Mouse (Mus musculus) B cell, adult 62 days (primary cell): ENCODE measurements around the gene Klc4. TPM values are rescaled to one million over a fixed set of nuclear protein-coding genes. Genes with fewer than 3 reads are reported as not detected.

Source experiments
- total RNA-seq: library from RNA; stranded (reverse); gene quantifications from 4 replicates; pipeline ENCODE4 v1.2.4, GENCODE M21; 2023

The Klc4 gene
- total RNA-seq, result 20.6 to 24.1 TPM (median 21.7 TPM) in 4 replicates

GRCm38 (mm10) chr17:46645561-46646321 lies at the start of gene Klc4, which contains the start of gene Mrpl2:
TSS of gene Klc4 (minus strand) at chr17:46646022.
TSS of gene Mrpl2 (plus strand) at chr17:46646229.

DNA sequence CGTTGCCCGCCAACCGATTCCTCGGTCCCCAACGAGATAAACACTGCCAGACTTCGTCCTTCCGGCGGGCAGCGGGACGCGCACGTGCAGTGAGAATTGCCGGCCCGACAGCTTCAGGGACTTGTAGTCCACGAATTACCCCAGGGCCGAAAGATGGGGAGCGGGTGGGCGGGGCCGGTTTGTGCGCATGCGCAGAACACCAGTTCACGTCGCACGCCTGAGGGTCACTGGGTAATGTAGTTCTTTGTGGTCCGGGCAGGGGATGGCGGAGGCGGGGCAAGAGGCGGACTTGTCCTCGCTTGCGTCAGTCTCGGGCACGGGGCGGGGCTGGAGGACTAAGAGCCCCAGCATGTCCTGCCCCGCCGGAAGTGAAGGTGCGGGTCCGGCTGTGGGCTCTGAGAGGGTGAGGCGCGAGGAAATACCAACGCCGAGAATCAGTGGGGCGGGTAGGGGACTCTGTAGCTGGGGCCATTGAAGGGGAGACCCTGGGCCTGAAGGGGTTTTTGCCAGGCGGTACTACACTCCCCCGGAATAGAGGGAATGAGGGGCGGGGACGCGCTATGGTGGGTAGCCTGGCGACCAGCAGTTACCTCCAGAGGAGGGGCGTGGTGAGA lies 35.0 kb upstream of the Klc4 start, which contains the start of gene Klhdc3:
TSS of gene Klhdc3 (minus strand) at position 155 of the 614 bp plus-strand sequence.

DNA sequence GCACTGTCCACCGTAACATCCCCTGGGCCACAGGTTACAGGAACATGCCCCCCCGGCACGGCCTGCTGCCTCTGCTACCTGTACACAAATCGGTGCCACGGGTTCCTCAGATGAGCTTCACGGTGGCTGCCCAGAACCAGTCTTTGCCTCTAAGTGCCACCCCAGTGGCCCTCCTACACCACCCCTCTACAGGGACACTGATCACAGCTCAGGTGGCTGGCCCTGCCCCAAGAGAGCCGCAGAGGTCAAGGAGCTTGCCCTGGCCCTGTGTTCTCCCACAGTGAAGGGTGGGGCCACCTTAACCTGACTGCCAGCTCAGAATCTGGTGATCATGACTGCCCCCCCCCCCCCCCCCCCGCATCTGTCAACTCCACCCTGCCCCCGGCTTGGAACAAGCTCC lies 32.6 kb upstream of the Klc4 start, which contains the start of gene Mea1:
TSS of gene Mea1 (plus strand) at position 378 of the 400 bp plus-strand sequence.

GRCm38 (mm10) chr17:46673850-46674529 lies 28.2 kb upstream of the Klc4 start, which contains the start of gene Rrp36:
TSS of gene Rrp36 (minus strand) at chr17:46674352.

GRCm38 (mm10) chr17:46650232-46651031 lies 4.6 kb upstream of the Klc4 start, which contains the start of gene Cul7:
TSS of gene Cul7 (plus strand) at chr17:46650337.

GRCm38 (mm10) chr17:46628791-46629684 lies 16.8 kb downstream of the Klc4 start, which contains the start of gene Ptk7:
TSS of gene Ptk7 (minus strand) at chr17:46629504.

Other genes starting within 250 kb of the Klc4 start
- gene Crip3, start 217.1 kb downstream of the Klc4 start, total RNA-seq, result 4.3 to 7.2 TPM (median 5.3 TPM) in 4 replicates
- not detected in 4 replicates for gene Slc22a7, start 207.6 kb downstream of the Klc4 start, total RNA-seq
- gene Ttbk1, start 158.3 kb downstream of the Klc4 start, total RNA-seq, result 3.0 to 4.2 TPM (median 3.5 TPM) in 4 replicates
- gene Dnph1, start 149.3 kb downstream of the Klc4 start, total RNA-seq, result 0.83 TPM in 1 of 4 replicates, not detected in the others
- 16.7 to 18.7 TPM (median 17.0 TPM) in 4 replicates for gene Cul9, start 99.6 kb downstream of the Klc4 start, total RNA-seq
- gene Srf, start 89.8 kb downstream of the Klc4 start, total RNA-seq, result 85.8 to 123 TPM (median 90.9 TPM) in 4 replicates
- not detected in 4 replicates for gene Ptk7, start 16.5 kb downstream of the Klc4 start, total RNA-seq
- gene Mrpl2, start 207 bp upstream of the Klc4 start, total RNA-seq, result 31.0 to 37.9 TPM (median 35.5 TPM) in 4 replicates
- gene Cul7, start 4.3 kb upstream of the Klc4 start, total RNA-seq, result 7.4 to 9.2 TPM (median 8.5 TPM) in 4 replicates
- gene Rrp36, start 28.3 kb upstream of the Klc4 start, total RNA-seq, result 22.4 to 31.7 TPM (median 25.4 TPM) in 4 replicates
- gene Mea1, start 32.8 kb upstream of the Klc4 start, total RNA-seq, result 47.4 to 58.8 TPM (median 54.1 TPM) in 4 replicates
- 39.9 to 46.1 TPM (median 42.2 TPM) in 4 replicates for gene Klhdc3, start 34.9 kb upstream of the Klc4 start, total RNA-seq
- 28.4 to 37.9 TPM (median 33.3 TPM) in 4 replicates for gene Ppp2r5d, start 59.1 kb upstream of the Klc4 start, total RNA-seq
- 37.0 to 38.0 TPM (median 37.3 TPM) in 4 replicates for gene Pex6, start 65.4 kb upstream of the Klc4 start, total RNA-seq
- 4.0 to 4.6 TPM (median 4.5 TPM) in 4 replicates for gene Gnmt, start 83.1 kb upstream of the Klc4 start, total RNA-seq
- 138 to 149 TPM (median 142 TPM) in 4 replicates for gene Cnpy3, start 106.2 kb upstream of the Klc4 start, total RNA-seq
- not detected in 4 replicates for gene Ptcra, start 117.7 kb upstream of the Klc4 start, total RNA-seq
- gene 2310039H08Rik, start 126.6 kb upstream of the Klc4 start, total RNA-seq, result 17.4 to 20.4 TPM (median 18.6 TPM) in 4 replicates
- gene Rpl7l1, start 136.7 kb upstream of the Klc4 start, total RNA-seq, result 61.7 to 77.6 TPM (median 66.7 TPM) in 4 replicates
- 94.1 to 106 TPM (median 101 TPM) in 4 replicates for gene Bicral, start 212.5 kb upstream of the Klc4 start, total RNA-seq
- gene Tbcc, start 244.7 kb upstream of the Klc4 start, total RNA-seq, result 9.9 to 16.4 TPM (median 14.4 TPM) in 4 replicates